Mouse (Mus musculus): ENCODE data around the gene Exosc5.

DNA sequence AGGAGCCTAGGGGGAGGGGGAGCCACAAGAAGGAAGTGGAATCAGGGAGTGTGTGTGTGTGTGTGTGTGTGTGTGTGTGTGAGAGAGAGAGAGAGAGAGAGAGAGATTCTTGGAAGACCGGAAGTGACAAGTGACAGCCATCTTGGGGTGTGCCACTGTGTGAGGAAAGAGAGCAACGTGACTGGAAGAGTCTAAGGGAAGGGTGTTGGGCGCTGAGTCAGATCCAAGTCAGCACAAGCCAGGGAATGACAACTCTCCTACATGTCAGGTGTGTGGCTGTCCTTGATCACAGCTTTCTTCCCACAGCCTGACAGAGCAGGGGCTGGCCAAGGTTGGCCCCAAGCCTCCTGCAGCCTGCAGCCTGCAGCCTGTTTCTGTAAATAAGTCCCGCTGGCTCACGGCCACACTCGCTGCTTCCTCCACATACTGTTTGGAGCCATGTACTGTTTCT, 46.9 kb downstream of the Exosc5 start:
- TF ChIP-seq KAT2A (IDR thresholded peaks at IDR 0.05; ENCODE audit: insufficient replicate concordance, low read length) (no peak), ZC3H11A (IDR thresholded peaks at IDR 0.05; ENCODE audit: low read depth, low read length) (no peak), CTCF (conservative IDR thresholded peaks at IDR 0.05 in 1 of 2, IDR thresholded peaks at IDR 0.05 in 1 of 2; ENCODE audit: low read depth in 2 of 2, low read length in 2 of 2) (no peak), POLR2A (IDR thresholded peaks at IDR 0.05; ENCODE audit: low read depth, low read length) (no peak), MAX (IDR thresholded peaks at IDR 0.05; ENCODE audit: low read length) (no peak), USF2 (conservative IDR thresholded peaks at IDR 0.05; ENCODE audit: low read depth, low read length) (no peak), EP300 (IDR thresholded peaks at IDR 0.05; ENCODE audit: low read length) (no peak), BHLHE40 (IDR thresholded peaks at IDR 0.05; ENCODE audit: low read depth, low read length) (no peak), JUND (conservative IDR thresholded peaks at IDR 0.05; ENCODE audit: low read depth, low read length) (no peak), ELF1 (IDR thresholded peaks at IDR 0.05; ENCODE audit: low read depth, low read length) (no peak)
